8 mouse cellular contexts compared by ENCODE assay signal in genomic region chr9:44336093-44336406, GRCm38 (mm10). TPM values are rescaled to one million over a fixed set of nuclear protein-coding genes. Genes with fewer than 3 reads are reported as not detected.
DNase-seq lines count a peak whose midpoint lies in the region; ATAC-seq and TF ChIP-seq lines count a peak whose summit lies in the region.

No protein-coding gene starts in this region.

- intact Hi-C loops in heart, postnatal 14 days (cut with DNase I), result loop anchor here (5.0 kb wide), 1 partner anchor 34 kb away; no protein-coding TSS in a partner anchor

- WGBS in heart, embryonic 12.5 days, result 4% methylated on average over 5 of the region's 5 CpGs
- under 1% methylated on average over 5 of the region's 5 CpGs for WGBS in forebrain, embryonic 15.5 days
- 0% methylated on average over 5 of the region's 5 CpGs for WGBS in liver, embryonic 15.5 days (ENCODE audit: insufficient replicate concordance)

- peaks cover 68% of the 10 kb centered on the region for H3K36me3 ChIP-seq in heart, embryonic 12.5 days
- H3K36me3 ChIP-seq in ES-E14 (ENCODE audit: control insufficient read depth, insufficient read depth, low read length, poor library complexity, severe bottlenecking), result peaks cover 26% of the 10 kb centered on the region
- peaks cover 36% of the 10 kb centered on the region for H3K36me3 ChIP-seq in forebrain, embryonic 15.5 days
- H3K36me3 ChIP-seq in liver, embryonic 15.5 days (replicated peaks), result peaks cover 81% of the 10 kb centered on the region

- H3K4me2 ChIP-seq in heart, embryonic 12.5 days, result peak overlapping the region; percentile 69
- peak overlapping the region; percentile 84 for H3K4me2 ChIP-seq in forebrain, embryonic 15.5 days (replicated peaks)
- H3K4me2 ChIP-seq in liver, embryonic 15.5 days, result peak overlapping the region; percentile 82

- H3K4me3 ChIP-seq in heart, embryonic 12.5 days, result peak overlapping the region; percentile 95
- H3K4me3 ChIP-seq in ES-E14 (ENCODE audit: insufficient read depth in 1 of 2, low read depth in 1 of 2, low read length in 2 of 2, poor library complexity in 1 of 2, severe bottlenecking in 1 of 2), result peak overlapping the region; percentile 89 to 91
- peak overlapping the region; percentile 92 for H3K4me3 ChIP-seq in forebrain, embryonic 15.5 days
- H3K4me3 ChIP-seq in liver, embryonic 15.5 days (replicated peaks), result peak overlapping the region; percentile 81

- DNase-seq in heart, postnatal 14 days, result no peak
- no peak for DNase-seq in ES-E14 (ENCODE audit: low read depth, low spot score)
- DNase-seq in frontal cortex, postnatal 36 days (ENCODE audit: low spot score in 2 of 2), result no peak
- DNase-seq in urinary bladder, postnatal 10 days (ENCODE audit: low spot score), result no peak
- DNase-seq in gastrocnemius, postnatal 4 days (ENCODE audit: low spot score in 2 of 2), result no peak

- H3K27ac ChIP-seq in heart, embryonic 12.5 days (ENCODE audit: poor library complexity, severe bottlenecking), result peak overlapping the region; percentile 99
- H3K27ac ChIP-seq in ES-E14 (ENCODE audit: insufficient read depth, low read depth, low read length, poor library complexity, severe bottlenecking), result peak overlapping the region; percentile 86; the same call in 1 of the 2 replicates
- peak overlapping the region; percentile 93; the same call in 1 of the 2 replicates for H3K27ac ChIP-seq in forebrain, embryonic 15.5 days (replicated peaks)
- H3K27ac ChIP-seq in liver, embryonic 15.5 days (replicated peaks), result peak overlapping the region; percentile 100

- peaks cover 17% of the 10 kb centered on the region for H3K4me1 ChIP-seq in heart, embryonic 12.5 days (replicated peaks)
- H3K4me1 ChIP-seq in ES-E14 (ENCODE audit: control insufficient read depth in 2 of 2, insufficient read depth in 2 of 2, low read length in 2 of 2, poor library complexity in 1 of 2), result peaks cover 0 to 7% of the 10 kb centered on the region in 2 experiments; a peak in 1 of 4 replicates
- H3K4me1 ChIP-seq in forebrain, embryonic 15.5 days, result peaks cover 25% of the 10 kb centered on the region
- H3K4me1 ChIP-seq in liver, embryonic 15.5 days (replicated peaks), result peaks cover 44% of the 10 kb centered on the region

- peak overlapping the region; percentile 98 for H3K9ac ChIP-seq in heart, embryonic 12.5 days
- H3K9ac ChIP-seq in ES-E14 (ENCODE audit: insufficient read depth, low read depth, low read length, poor library complexity, severe bottlenecking), result peak overlapping the region; percentile 92
- H3K9ac ChIP-seq in forebrain, embryonic 15.5 days (replicated peaks), result peak overlapping the region; percentile 92
- H3K9ac ChIP-seq in liver, embryonic 15.5 days, result peak overlapping the region; percentile 96

- no peaks in the 10 kb centered on the region for H3K9me3 ChIP-seq in heart, embryonic 12.5 days (replicated peaks)
- H3K9me3 ChIP-seq in ES-E14 (ENCODE audit: control insufficient read depth, insufficient read depth, low read depth, low read length), result no peaks in the 10 kb centered on the region
- H3K9me3 ChIP-seq in forebrain, embryonic 15.5 days, result no peaks in the 10 kb centered on the region
- H3K9me3 ChIP-seq in liver, embryonic 15.5 days (replicated peaks), result no peaks in the 10 kb centered on the region

- ATAC-seq in heart, embryonic 12.5 days (ENCODE audit: insufficient number of reproducible peaks, low FRiP score), result no peak
- ATAC-seq in forebrain, embryonic 15.5 days (replicated peaks), result no peak
- no peak for ATAC-seq in liver, embryonic 15.5 days (ENCODE audit: insufficient read depth)

- no peaks in the 10 kb centered on the region for H3K27me3 ChIP-seq in heart, embryonic 12.5 days (replicated peaks)
- H3K27me3 ChIP-seq in forebrain, embryonic 15.5 days, result no peaks in the 10 kb centered on the region
- H3K27me3 ChIP-seq in liver, embryonic 15.5 days, result no peaks in the 10 kb centered on the region

- in situ Hi-C loops in ES-E14 (cut with MboI; ENCODE audit: low sequenced_read_pairs in 2 of 2, unreplicated experiment in 2 of 2), result no loop called here

TF ChIP-seq in ES-E14, 5 proteins besides CTCF, POLR2A, EP300 and RAD21:
- no peak for TF ChIP-seq HCFC1 (IDR thresholded peaks at IDR 0.05; ENCODE audit: borderline replicate concordance, insufficient read depth, low read length)
- TF ChIP-seq ZNF384 (IDR thresholded peaks at IDR 0.05; ENCODE audit: low read depth, low read length), result no peak
- no peak for TF ChIP-seq ZC3H11A (IDR thresholded peaks at IDR 0.05; ENCODE audit: borderline replicate concordance, low read depth, low read length)
- no peak for TF ChIP-seq CHD2 (IDR thresholded peaks at IDR 0.05; ENCODE audit: low read depth, low read length)
- TF ChIP-seq MAFK (IDR thresholded peaks at IDR 0.05; ENCODE audit: insufficient read depth, low read depth, low read length), result no peak

RNA-seq across cellular contexts. Expression of gene H2afx, which starts 1.6 kb away (rescaled TPM):
- polyA plus RNA-seq in heart, embryonic 12.5 days (2016; fragmentation: Nextera tagmentation; extraction: Ambion mirVana), result 221 and 231 TPM in 2 replicates
- 10 to 100 TPM; 21.6 to 35.0 TPM for total RNA-seq in heart, postnatal 14 days (2021)
- total RNA-seq in ES-E14 (2012; rRNA removed), result 967 and 1,137 TPM in 2 replicates
- polyA plus RNA-seq in forebrain, embryonic 15.5 days (2015; fragmentation: Nextera tagmentation; extraction: Ambion mirVana), result 232 and 253 TPM in 2 replicates
- polyA plus RNA-seq in liver, embryonic 15.5 days (2015; fragmentation: Nextera tagmentation; extraction: Ambion mirVana), result 226 and 228 TPM in 2 replicates
- total RNA-seq in gastrocnemius, postnatal 4 days (2021), result 10 to 100 TPM; 80.5 to 93.0 TPM

RNA-seq across cellular contexts. Expression of gene Hmbs, which starts 8.0 kb away (rescaled TPM):
- polyA plus RNA-seq in heart, embryonic 12.5 days (2016; fragmentation: Nextera tagmentation; extraction: Ambion mirVana), result 158 and 176 TPM in 2 replicates
- total RNA-seq in heart, postnatal 14 days (2021), result 10 to 100 TPM; 44.4 to 46.8 TPM
- 69.9 and 71.3 TPM in 2 replicates for total RNA-seq in ES-E14 (2012; rRNA removed)
- polyA plus RNA-seq in forebrain, embryonic 15.5 days (2015; fragmentation: Nextera tagmentation; extraction: Ambion mirVana), result 66.3 and 71.2 TPM in 2 replicates
- 1,466 and 1,543 TPM in 2 replicates for polyA plus RNA-seq in liver, embryonic 15.5 days (2015; fragmentation: Nextera tagmentation; extraction: Ambion mirVana)
- total RNA-seq in gastrocnemius, postnatal 4 days (2021), result 10 to 100 TPM; 33.7 to 34.0 TPM

RNA-seq across cellular contexts. Expression of gene Dpagt1, which starts 10.2 kb away (rescaled TPM):
- polyA plus RNA-seq in heart, embryonic 12.5 days (2016; fragmentation: Nextera tagmentation; extraction: Ambion mirVana), result 29.7 and 31.4 TPM in 2 replicates
- 10 to 100 TPM; 18.8 to 21.0 TPM for total RNA-seq in heart, postnatal 14 days (2021)
- total RNA-seq in ES-E14 (2012; rRNA removed), result 16.3 and 17.9 TPM in 2 replicates
- 32.2 and 32.5 TPM in 2 replicates for polyA plus RNA-seq in forebrain, embryonic 15.5 days (2015; fragmentation: Nextera tagmentation; extraction: Ambion mirVana)
- polyA plus RNA-seq in liver, embryonic 15.5 days (2015; fragmentation: Nextera tagmentation; extraction: Ambion mirVana), result 17.9 and 18.4 TPM in 2 replicates
- total RNA-seq in gastrocnemius, postnatal 4 days (2021), result 10 to 100 TPM; 18.4 to 18.8 TPM

RNA-seq across cellular contexts. Expression of gene C2cd2l, which starts 16.0 kb away (rescaled TPM):
- polyA plus RNA-seq in heart, embryonic 12.5 days (2016; fragmentation: Nextera tagmentation; extraction: Ambion mirVana), result 8.6 and 10.3 TPM in 2 replicates
- total RNA-seq in heart, postnatal 14 days (2021), result 10 to 100 TPM; 15.8 to 16.6 TPM
- 9.0 and 13.9 TPM in 2 replicates for total RNA-seq in ES-E14 (2012; rRNA removed)
- polyA plus RNA-seq in forebrain, embryonic 15.5 days (2015; fragmentation: Nextera tagmentation; extraction: Ambion mirVana), result 21.5 and 24.2 TPM in 2 replicates
- polyA plus RNA-seq in liver, embryonic 15.5 days (2015; fragmentation: Nextera tagmentation; extraction: Ambion mirVana), result 9.6 and 10.4 TPM in 2 replicates
- total RNA-seq in gastrocnemius, postnatal 4 days (2021), result 10 to 100 TPM; 10.5 to 12.8 TPM

RNA-seq across cellular contexts. Expression of gene Vps11, which starts 25.4 kb away (rescaled TPM):
- polyA plus RNA-seq in heart, embryonic 12.5 days (2016; fragmentation: Nextera tagmentation; extraction: Ambion mirVana), result 19.7 and 21.8 TPM in 2 replicates
- total RNA-seq in heart, postnatal 14 days (2021), result 10 to 100 TPM; 17.8 to 19.5 TPM
- total RNA-seq in ES-E14 (2012; rRNA removed), result 35.0 and 35.8 TPM in 2 replicates
- 38.4 and 42.3 TPM in 2 replicates for polyA plus RNA-seq in forebrain, embryonic 15.5 days (2015; fragmentation: Nextera tagmentation; extraction: Ambion mirVana)
- 14.6 and 15.1 TPM in 2 replicates for polyA plus RNA-seq in liver, embryonic 15.5 days (2015; fragmentation: Nextera tagmentation; extraction: Ambion mirVana)
- total RNA-seq in gastrocnemius, postnatal 4 days (2021), result 10 to 100 TPM; 25.4 to 27.9 TPM

Comparison
In these comparisons a context has a peak if more than half of its experiments do, and no peak if none do; other contexts are left out.
1. RNA of gene H2afx, which starts 1.6 kb away (total RNA-seq): 967 to 1,137 TPM in ES-E14; 80.5 to 93.0 TPM in gastrocnemius, postnatal 4 days and 21.6 to 35.0 TPM in heart, postnatal 14 days; every median in the first group is over 10 times any median in the second.
2. Peak in every context shown above with its lines, with median percentiles within 50 percentile points of each other: H3K27ac ChIP-seq, H3K4me2 ChIP-seq, H3K4me3 ChIP-seq and H3K9ac ChIP-seq.